Mouse (Mus musculus) kidney, postnatal 0 days (tissue): ENCODE results near the gene L1cam. TPM values are rescaled to one million over a fixed set of nuclear protein-coding genes. Genes with fewer than 3 reads are reported as not detected.

Experiments used
- ATAC-seq: fragments of 200-750 bp; cut with Nextera tagmentation; replicated peaks from 2 replicates; pipeline ENCODE4 v1.8.0; 2017; ENCODE audit warnings: low read depth, moderate number of reproducible peaks, moderate TSS enrichment, moderate library complexity; ENCODE audit not compliant: low FRiP score
- DNase-seq: peaks from one replicate; pipeline ENCODE4 v3.0.0-alpha.2; 2016; ENCODE audit warnings: low spot score
- H3K27ac ChIP-seq: fragments of 300-500 bp; sonication (generic); 2 replicates; pipeline ENCODE4 v1.5.1; 2014; ENCODE audit warnings: mild to moderate bottlenecking
- H3K27me3 ChIP-seq: fragments of 300-500 bp; sonication (generic); 2 replicates; pipeline ENCODE4 v1.6.1; 2014; ENCODE audit warnings: low read length, mixed read lengths; ENCODE audit not compliant: insufficient read depth
- H3K36me3 ChIP-seq: fragments of 300-500 bp; sonication (generic); 2 replicates; pipeline ENCODE4 v1.6.1; 2014; ENCODE audit warnings: low read length, mixed read lengths; ENCODE audit not compliant: insufficient read depth
- H3K4me1 ChIP-seq: fragments of 300-500 bp; sonication (generic); replicated peaks from 2 replicates; pipeline ENCODE4 v1.6.1; 2014; ENCODE audit warnings: antibody characterized with exemption, low read length, mixed read lengths; ENCODE audit not compliant: insufficient read depth
- H3K4me2 ChIP-seq: fragments of 300-500 bp; sonication (generic); 2 replicates; pipeline ENCODE4 v1.6.1; 2014; ENCODE audit warnings: mild to moderate bottlenecking, low read length, moderate library complexity, mixed read lengths
- H3K4me3 ChIP-seq: fragments of 300-500 bp; sonication (generic); replicated peaks from 2 replicates; pipeline ENCODE4 v1.5.1; 2014; ENCODE audit warnings: low read depth, low read length
- H3K9ac ChIP-seq: fragments of 300-500 bp; sonication (generic); 2 replicates; pipeline ENCODE4 v1.6.1; 2014; ENCODE audit warnings: low read depth, low read length
- H3K9me3 ChIP-seq: fragments of 300-500 bp; sonication (generic); replicated peaks from 2 replicates; pipeline ENCODE4 v1.6.1; 2016; ENCODE audit warnings: low read length, inconsistent platforms, mixed read lengths
- CTCF ChIP-seq: IDR thresholded peaks from 2 replicates; pipeline ENCODE4 v1.5.1; 2016; ENCODE audit warnings: antibody characterized with exemption, low read depth, mild to moderate bottlenecking, moderate library complexity
- WGBS: fragments of 180-500 bp; shearing (Covaris S2); extraction: QIAGEN DNeasy Blood & Tissue Kit; methylation state at CpG from one replicate; pipeline ENCODE4 v1.1.7; 2014; 5-methylcytosine and 5-hydroxymethylcytosine counted together
- polyA plus RNA-seq: library from polyadenylated mRNA; unstranded; fragments of >200 nt; fragmentation: Nextera tagmentation; extraction: Ambion mirVana; gene quantifications from 2 replicates; pipeline ENCODE4 v1.2.1, GENCODE M21; 2015

The L1cam gene
- polyA plus RNA-seq, 1 experiment from 2014 or later = 7.2 TPM

GRCm38 (mm10) chrX:73881036-73881427, 14.9 kb downstream of the L1cam start:
- no peak for TF ChIP-seq CTCF
- Histone ChIP-seq H3K4me3 (peak overlapping the region; percentile 27), H3K9ac (no peak overlapping the region), H3K27ac (peak overlapping the region; percentile 84), H3K27me3 (no peaks in the 10 kb centered on the region), H3K4me1 (no peaks in the 10 kb centered on the region), H3K4me2 (peak overlapping the region; percentile 59), H3K36me3 (no peaks in the 10 kb centered on the region), H3K9me3 (no peaks in the 10 kb centered on the region)
- ATAC-seq = peak; percentile 48
- peak; percentile 0 for DNase-seq
- 32% methylated on average over 16 of the region's 16 CpGs for WGBS

GRCm38 (mm10) chrX:73880194-73881035, 15.5 kb downstream of the L1cam start:
- Histone ChIP-seq H3K4me2 (peak overlapping the region; percentile 59), H3K27ac (peak overlapping the region; percentile 84), H3K36me3 (no peaks in the 10 kb centered on the region), H3K9ac (0 out of 2 replicates have a peak overlapping the region, but pooled peaks have one; percentile 27), H3K9me3 (no peaks in the 10 kb centered on the region), H3K4me3 (peak overlapping the region; percentile 27), H3K4me1 (no peaks in the 10 kb centered on the region), H3K27me3 (no peaks in the 10 kb centered on the region)
- 29% methylated on average over 47 of the region's 48 CpGs for WGBS
- DNase-seq (peak; percentile 15), ATAC-seq (peak; percentile 66)
- TF ChIP-seq CTCF = no peak

- no peak for ATAC-seq
- Histone ChIP-seq H3K4me3 (no peak overlapping the region), H3K27me3 (no peaks in the 10 kb centered on the region), H3K36me3 (no peaks in the 10 kb centered on the region), H3K4me2 (no peak overlapping the region), H3K4me1 (no peaks in the 10 kb centered on the region), H3K9me3 (no peaks in the 10 kb centered on the region), H3K27ac (no peak overlapping the region), H3K9ac (no peak overlapping the region)
- 77% methylated on average over 1 of the region's 1 CpGs for WGBS
- no peak for DNase-seq
- TF ChIP-seq CTCF = no peak
Measured at GRCm38 (mm10) chrX:73877014-73877413, 18.9 kb downstream of the L1cam start.

- no peaks in the 10 kb centered on the region for H3K9me3 ChIP-seq
- H3K27ac ChIP-seq = no peak overlapping the region
- H3K4me2 ChIP-seq = no peak overlapping the region
- no peak for ATAC-seq
- no peak overlapping the region for H3K9ac ChIP-seq
- no peak for DNase-seq
- H3K4me1 ChIP-seq = no peaks in the 10 kb centered on the region
- no peaks in the 10 kb centered on the region for H3K36me3 ChIP-seq
- no peak overlapping the region for H3K4me3 ChIP-seq
- WGBS = 71% methylated on average over 2 of the region's 2 CpGs
- no peaks in the 10 kb centered on the region for H3K27me3 ChIP-seq
- no peak for TF ChIP-seq CTCF
Measured at GRCm38 (mm10) chrX:73875881-73876280, 20.0 kb downstream of the L1cam start.

GRCm38 (mm10) chrX:73871956-73872355, 23.9 kb downstream of the L1cam start:
- no peak for TF ChIP-seq CTCF
- WGBS = 37% methylated on average over 1 of the region's 1 CpGs
- no peak for ATAC-seq

GRCm38 (mm10) chrX:73871474-73871873, 24.4 kb downstream of the L1cam start:
- H3K36me3 ChIP-seq = no peaks in the 10 kb centered on the region
- DNase-seq (no peak), ATAC-seq (no peak)
- no peak overlapping the region for H3K27ac ChIP-seq
- no peak for TF ChIP-seq CTCF
- H3K4me3 ChIP-seq = no peak overlapping the region
- H3K9me3 ChIP-seq = no peaks in the 10 kb centered on the region
- H3K27me3 ChIP-seq = no peaks in the 10 kb centered on the region
- H3K4me1 ChIP-seq = no peaks in the 10 kb centered on the region
- H3K4me2 ChIP-seq = no peak overlapping the region
- H3K9ac ChIP-seq = no peak overlapping the region

More at GRCm38 (mm10) chrX:73871956-73872355, 23.9 kb downstream of the L1cam start:
- Histone ChIP-seq H3K9me3 (no peaks in the 10 kb centered on the region), H3K4me1 (no peaks in the 10 kb centered on the region), H3K9ac (no peak overlapping the region), H3K36me3 (no peaks in the 10 kb centered on the region), H3K4me2 (no peak overlapping the region), H3K27me3 (no peaks in the 10 kb centered on the region), H3K27ac (no peak overlapping the region), H3K4me3 (no peak overlapping the region)
- no peak for DNase-seq
